Mouse (Mus musculus): ENCODE data around the gene Shisa5.

Gene Shisa5

DNA sequence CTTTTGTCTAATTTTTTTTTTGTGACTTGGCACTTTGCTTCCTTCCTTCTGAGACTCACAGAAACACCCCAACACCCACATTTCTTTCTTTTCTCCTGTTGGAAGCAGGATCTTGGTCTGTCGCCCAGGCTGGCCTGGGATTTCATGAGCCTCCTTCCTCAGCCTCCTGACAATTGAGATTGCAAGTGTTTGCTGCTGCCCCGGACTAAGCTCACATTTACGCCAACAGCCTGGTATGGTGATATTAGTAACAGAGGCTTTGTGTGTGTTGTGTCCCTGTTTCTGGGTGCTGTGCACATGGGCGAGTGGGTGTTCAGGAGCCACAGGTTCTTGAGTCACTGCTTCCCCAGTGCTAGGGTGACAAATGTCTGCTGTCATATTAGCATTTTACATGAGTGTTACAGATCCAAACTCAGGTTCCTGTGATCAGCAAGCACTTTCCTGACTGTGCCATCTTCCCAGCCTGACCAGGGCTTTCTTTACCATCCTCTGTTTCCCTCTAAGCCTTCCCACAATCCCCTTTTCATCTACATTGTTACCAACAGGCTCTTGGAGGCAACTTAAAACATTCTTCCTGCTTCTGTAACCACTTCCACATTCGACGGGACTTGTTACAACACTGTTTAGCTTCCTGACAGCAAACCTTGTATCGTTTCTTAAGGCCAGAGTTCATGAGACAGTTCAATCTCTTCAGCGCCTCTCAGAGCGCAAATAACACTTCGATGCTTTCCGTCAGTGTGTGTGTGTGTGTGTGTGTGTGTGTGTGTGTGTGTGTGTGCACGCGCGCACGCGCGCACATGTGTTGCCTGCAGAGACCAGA is 15.3 kb upstream of the Shisa5 start:
- peak; percentile 69 for DNase-seq

DNA sequence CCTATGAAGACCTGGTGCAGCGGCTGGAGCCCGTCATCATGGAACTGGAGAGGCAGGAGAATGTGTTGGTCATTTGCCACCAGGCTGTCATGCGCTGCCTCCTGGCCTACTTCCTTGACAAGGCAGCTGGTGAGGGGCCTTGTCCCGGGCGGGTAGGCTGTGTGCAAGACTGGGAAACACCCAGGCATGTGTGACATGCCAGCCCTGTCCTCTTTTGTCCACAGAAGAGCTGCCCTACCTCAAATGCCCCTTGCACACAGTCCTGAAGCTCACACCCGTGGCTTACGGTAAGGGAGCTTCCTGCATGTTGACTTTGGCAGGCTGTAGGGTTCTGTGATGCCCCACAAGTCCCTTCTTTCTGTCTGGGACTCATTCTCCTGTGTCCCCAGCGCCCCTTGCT is 10.8 kb upstream of the Shisa5 start:
- DNase-seq, result no peak

DNA sequence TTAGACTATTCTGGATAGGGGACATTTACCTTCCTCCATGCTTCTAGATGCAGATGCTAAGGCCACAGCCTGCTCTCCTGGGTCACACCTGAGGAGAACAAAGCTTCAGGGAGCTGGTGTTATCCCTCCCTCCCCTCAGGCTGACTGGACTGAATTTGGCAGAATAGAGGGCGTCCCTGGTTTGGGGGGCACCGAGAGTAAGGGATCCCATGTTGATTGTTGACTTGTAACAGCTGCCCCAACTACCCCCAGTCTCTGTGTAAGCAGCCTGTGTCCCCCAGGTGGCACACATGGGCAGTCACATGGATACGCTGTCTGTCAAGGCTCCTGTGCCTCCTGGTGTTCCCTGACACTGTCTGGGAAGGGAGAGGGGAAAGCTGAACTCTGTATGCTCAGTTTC is 9.9 kb upstream of the Shisa5 start:
- no peak for DNase-seq

DNA sequence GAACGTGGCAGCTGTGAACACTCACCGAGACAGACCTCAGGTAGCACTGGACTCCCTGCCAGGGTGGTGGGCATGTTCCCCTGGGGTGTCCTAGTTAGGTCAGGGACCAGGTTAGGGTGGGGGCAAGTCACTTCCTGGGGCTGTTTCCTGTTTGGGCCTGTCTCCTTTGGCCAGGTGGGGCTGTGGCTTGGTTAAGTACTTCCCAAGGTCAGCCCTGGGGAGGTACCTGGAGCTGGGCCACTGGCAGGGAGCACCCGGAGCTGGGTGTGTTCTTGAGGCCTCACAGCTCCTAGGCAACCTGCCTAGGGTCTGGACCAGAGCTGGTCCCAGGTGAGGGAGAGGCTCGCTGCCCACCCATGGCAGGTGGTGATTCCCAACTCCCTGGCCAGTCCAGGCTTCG is 9.4 kb upstream of the Shisa5 start:
- DNase-seq, result no peak

DNA sequence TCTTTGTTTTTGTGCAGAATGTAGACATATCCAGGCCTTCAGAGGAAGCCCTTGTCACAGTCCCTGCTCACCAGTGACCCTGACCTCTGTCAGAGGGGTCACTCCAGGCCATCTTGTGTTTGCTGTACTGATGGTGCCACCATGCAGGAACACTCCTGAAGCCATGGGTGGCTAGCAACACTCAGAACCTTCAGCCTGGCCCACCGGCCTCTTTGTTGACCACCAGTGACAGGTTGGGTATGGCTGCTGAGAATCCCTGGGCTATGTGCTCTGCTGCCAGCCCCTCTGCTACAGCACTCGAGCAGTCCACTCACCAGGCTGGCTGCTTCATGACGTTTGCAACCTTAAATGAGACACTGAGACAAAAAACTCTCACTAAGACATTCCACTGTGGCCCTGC is 8.1 kb upstream of the Shisa5 start:
- DNase-seq, result no peak

DNA sequence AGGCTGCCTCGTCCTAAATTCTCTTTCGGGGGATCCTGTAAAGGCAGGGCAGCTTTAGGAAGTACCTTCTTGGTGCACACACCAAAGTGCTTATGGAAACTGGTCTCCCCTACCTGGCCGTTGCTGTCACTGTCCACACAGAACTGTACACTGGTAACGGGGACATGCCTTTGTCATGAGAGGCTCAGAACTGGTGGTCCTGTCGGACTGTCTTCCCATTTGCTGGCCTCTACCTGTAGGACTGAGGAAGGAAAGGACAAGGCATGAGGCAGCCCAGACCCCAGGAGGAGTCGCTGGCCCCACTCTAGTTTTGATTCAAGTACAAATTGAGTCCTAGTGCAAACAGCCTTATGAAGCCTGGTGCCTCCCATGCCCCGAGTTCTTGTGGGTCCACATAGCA is 7.4 kb upstream of the Shisa5 start:
- no peak for DNase-seq

DNA sequence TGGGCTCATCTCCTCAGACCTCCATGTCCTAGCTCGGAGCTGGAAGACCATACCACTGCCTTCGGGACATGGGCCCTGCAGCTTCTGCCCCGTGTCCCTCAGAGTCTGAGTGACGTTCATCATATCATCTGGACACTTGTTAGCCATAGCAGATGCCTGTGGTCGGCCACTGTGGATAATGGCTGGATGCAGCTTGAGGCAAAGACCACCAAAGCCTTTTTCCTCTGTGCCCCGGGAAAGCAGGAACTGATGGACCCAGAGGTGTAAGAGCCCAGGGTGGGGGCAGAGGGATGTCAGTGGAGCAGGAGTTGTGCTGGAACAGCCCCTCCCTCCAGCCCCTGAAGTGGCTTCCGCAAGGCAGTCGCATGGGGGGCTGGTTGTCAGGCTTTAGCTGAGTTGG is 6.7 kb upstream of the Shisa5 start:
- DNase-seq, result no peak

DNA sequence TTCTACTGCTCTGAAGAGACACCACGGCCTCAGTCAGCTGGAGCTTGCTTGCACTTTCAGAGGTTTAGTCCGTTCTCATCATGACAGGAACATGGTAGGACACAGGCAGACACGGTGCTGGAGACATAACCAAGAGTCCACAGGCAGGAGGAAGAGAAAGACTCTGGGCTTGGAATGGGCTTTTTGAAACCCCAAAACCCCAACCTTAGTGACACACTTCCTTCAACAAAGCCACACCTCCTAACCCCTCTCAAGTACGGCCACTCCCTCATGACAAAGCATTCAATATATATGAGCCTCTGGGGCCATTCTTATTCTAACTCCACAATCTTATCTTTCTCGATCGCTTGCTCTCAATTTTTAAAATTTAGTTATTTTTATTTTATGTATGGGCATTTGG is 5.9 kb upstream of the Shisa5 start:
- DNase-seq, result no peak

DNA sequence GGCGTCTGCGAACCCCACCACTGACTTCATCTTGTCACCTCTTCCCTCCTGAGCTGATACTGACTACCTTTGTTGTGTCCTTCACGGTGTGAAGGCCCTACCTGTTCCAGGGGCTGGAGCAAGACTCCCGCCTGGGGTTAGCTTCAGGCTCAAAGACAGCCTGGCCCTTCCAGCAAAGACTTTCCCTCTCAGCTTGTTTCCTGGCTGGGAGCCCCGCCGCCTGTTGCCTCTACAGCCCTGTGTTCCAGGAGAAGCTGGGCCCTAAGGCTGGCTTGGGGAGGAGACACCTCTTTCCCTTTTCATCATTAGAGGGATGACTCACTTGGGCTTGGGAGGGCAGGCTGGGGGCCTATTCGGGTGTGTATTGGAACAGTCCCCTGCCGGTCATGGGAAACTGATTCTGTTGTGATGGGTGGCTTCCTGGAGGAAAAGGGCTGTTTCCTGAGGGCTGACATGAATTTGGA is 568 bp downstream of the Shisa5 start:
- DNase-seq, result no peak

DNA sequence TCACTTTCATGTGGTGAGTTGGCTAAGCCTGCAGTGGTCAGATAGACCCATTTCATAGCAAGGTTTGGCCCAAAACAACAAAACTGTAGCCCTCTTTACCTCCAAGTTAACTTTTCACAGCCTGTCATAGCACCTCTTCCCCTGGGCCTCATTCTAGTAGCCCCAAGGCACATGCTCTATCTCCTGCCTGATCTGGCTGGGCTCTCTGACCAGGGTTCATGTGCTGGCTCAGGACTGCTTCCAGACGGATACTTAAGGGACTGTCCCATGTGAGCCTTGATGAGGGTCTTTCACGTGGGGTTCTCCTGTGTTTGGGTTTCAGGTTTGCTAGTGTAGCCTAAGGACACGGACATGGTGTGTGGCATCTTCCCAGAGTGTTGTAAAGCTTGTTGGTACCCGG is 1.3 kb downstream of the Shisa5 start:
- DNase-seq, result no peak

DNA sequence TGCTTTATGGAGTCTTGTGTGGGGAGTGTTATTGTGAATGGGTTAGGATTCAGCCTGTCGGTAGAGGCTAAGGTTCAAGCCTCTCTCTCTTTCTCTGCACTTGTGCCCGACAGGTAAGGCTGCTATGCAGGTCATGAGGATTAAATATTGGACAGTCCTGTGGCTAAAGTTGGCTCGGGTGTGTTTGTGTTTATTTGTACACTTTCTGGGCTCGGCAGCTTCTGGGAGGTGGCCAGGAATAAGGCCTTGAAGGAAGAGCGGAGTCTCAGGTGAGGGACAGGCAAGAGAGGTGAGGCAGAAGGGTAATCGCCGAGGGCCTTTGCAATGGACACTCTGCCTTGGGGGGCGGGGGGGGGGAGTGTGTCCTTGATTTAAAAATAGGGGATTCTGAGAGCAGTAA is 1.9 kb downstream of the Shisa5 start:
- no peak for DNase-seq

DNA sequence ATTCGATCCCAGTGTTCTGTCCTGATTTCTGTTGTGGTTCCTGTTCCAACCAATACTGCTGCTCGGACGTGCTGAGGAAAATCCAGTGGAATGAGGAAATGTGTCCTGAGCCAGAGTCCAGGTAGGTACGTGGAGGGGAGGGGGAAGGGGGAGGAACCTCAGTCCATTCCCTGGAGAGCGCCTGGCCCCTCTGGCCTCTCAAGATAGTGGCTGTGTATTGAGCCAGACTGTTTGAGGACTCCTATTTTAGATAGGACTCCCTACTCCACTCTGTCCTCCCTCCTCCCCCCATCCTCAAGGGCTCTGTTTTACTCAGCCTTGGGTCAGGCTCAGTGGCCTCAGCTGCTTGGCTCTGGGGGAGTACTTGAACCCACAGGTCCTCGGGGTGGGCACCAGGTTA is 2.5 kb downstream of the Shisa5 start:
- no peak for DNase-seq

DNA sequence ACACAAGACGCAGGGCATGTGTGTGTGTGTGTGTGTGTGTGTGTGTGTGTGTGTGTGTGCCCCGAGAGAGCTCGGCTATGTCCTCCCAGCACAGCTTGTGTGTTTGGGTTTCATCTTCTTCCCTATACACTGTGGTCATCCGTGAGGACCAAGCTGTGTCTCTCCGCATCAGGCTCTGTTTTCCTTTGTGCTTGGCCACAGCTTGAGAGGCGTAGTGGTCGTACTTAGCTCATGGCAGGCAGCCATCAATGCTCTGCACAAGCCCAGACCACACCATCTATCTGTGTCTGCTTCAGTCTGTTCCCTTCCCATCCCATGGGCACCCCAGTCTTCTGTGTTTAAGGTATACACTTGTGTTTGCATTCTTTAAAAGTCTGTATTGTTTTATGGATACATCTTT is 3.0 kb downstream of the Shisa5 start:
- no peak for DNase-seq

DNA sequence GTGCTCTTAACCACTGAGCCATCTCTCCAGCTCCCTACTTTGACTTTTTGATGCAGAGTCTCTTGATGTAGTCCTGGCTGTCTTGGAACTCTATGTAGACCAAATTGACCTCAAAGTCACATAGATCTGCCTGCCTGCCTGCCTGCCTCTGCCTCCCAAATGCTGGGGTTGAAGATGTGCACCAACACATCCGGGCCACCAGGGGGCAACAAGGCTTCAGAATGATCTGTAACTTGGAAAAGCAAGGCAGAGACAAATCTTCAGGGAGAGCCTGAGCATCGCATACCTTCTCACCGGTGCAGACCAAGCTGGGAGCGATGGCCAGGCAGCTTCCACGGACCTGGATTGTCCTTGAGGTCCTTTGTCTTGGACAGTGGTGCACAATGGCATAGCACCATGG is 7.9 kb downstream of the Shisa5 start:
- DNase-seq, result no peak

DNA sequence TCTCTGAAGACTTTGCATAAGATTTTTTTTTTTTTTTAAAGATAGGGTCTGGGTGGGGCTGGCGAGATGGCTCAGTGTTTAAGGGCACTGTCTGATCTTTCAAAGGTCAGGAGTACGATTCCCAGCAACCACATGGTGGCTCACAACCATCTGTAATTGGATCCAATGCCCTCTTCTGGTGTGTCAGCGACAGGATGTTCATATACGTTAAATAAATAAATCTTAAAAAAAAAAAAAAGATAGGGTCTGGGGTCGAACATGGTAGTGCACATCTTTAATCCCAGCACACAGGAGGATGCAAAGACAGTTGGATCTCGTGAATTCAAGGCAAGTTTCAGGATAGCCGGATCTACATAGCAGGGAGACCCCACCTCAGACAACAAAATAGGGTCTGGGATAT is 11.0 kb downstream of the Shisa5 start:
- DNase-seq, result no peak

DNA sequence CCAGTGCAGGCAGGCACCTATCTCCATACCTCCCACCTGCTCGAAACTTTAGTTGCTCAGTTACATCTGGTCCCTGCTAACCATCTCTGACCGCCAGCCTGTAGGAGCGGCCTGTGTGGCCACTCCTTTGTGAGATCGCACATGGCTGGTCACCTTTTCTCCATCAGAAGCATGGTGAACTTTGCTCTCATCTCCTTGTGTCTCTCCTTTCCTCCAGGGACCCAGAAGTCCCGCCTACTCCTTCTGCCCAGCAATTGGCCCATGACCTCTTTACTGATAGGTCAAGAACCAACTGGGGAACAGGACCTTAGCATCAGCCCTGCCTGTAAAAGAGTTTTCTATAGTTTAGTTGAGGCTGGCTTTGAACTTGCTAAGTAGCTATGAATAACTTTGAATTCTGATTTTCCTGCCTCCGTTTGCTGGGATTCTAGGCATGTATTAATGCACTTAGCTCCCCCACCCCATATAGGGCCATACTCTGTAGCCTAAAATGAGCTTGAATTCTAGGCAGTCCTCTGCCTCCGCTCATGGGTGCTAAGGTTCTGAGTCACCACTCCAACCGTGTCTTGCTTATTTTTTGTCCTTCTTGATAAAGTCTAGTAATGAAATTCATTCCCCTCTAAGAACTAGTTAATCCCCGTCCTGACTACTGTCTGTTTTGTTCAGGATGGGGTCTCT is 11.8 kb downstream of the Shisa5 start:
- no peak for DNase-seq

DNA sequence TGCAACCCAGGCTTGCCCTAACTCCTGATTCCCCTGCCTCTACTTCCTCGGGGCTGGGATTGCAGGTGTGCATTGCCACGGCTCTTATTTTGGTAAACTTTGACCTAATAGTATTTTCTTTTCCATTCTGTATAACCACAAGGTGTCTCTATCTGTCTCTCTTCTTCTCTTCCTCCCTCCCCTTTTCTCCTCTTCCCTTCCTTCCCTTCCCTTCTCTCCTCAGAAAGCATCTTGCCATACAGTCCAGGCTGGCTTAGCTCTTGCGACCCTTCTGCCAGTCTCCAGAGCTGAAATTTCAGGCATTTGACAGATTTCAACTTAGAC is 12.3 kb downstream of the Shisa5 start:
- no peak for DNase-seq

DNA sequence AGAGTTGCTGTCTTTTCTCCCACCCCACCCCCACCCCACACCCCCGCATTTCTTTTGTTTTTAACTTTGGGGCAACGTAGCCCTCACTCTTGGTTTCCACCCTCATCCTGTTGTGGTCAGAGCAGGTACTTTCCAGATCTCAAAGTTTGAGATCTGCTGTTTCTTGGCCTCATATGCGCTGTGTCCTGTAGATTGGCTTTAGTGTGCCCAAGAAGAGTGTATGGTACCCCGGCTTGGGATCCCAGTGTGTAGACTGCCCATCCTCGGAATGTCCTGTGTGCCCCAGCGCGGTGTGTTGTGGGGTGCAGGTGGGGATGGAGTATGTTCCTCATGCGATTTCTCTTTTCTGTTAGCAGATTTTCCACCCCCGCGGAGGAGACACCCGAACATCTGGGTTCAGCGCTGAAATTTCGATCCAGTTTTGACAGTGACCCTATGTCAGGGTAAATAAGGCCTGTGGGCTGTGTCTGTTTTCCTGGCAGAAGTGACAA is 12.7 kb downstream of the Shisa5 start:
- no peak for DNase-seq

DNA sequence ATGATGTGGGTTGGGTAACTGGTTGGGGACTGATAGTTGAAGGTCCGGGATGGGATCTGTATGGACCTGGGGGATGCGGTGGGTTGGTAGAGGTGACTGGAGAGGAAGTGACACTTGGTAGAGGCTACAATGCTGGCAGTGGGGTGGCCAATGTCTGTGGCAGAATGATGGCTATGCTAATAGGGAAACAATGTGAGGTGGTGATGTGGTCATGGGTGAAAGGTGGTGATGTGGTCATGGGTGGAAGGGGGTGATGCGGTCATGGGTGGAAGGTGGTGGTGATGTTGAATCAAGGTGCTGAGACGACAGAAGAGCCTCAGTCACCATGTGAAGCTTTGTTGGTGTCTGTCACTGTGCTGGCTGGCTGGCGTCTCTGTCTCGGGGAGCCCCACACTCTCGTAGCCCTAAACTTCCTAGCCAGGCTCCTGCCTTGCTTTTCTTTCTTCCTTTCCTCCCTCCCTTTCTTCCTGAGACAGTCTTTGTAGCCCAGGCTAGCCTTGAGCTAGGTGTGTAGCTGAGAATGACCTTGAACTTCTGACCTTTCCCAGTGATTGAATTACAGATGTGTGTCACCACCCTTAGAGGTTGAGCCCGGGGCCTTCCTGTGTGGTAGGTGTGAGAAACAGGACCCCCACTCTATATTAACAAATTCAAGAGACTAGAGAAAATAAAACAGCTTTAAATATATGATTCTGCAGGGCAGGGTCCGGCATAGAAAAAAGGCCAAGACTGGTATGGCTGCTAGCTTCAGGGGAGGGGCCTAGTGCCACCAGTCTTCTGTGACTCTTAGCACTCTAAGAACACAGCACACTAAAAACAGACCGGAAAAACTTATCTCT is 13.5 kb downstream of the Shisa5 start:
- DNase-seq, result no peak

DNA sequence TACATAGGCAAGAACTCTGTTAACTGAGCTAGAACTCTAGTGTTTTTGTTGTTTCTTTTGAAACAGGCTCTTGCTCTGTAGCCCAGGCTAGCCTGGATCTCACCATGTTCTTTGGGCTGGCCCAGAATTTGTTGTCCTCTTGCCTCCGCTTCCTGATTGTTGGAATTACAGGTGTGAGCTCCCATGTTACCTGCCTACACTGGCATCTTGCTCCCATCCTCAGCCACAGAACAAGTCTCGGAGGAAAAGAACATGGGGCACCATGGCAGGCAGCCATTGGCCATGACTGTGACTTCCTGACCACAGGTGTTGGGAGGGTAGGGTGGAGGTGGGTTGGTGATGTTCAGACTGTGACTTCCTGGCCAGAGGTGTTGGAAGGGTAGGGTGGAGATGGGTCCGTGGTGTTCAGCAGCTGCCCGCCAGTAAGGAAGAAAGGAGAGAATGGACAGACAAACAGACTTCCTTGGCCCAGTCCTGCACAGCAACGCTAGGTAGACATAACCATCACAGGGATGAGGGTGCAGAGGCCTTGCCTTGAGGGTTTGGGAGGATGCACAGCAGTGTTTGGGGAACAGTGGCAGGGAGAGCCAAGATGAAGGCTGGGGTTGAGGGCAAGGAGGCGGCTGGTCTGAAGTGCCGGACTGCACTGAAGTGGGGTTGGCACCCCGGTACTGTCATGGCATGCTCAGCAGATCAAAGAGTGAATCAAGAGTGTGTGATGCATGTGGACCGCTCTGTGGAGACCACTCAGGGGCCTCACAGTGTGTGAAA is 14.3 kb downstream of the Shisa5 start:
- DNase-seq, result no peak

DNA sequence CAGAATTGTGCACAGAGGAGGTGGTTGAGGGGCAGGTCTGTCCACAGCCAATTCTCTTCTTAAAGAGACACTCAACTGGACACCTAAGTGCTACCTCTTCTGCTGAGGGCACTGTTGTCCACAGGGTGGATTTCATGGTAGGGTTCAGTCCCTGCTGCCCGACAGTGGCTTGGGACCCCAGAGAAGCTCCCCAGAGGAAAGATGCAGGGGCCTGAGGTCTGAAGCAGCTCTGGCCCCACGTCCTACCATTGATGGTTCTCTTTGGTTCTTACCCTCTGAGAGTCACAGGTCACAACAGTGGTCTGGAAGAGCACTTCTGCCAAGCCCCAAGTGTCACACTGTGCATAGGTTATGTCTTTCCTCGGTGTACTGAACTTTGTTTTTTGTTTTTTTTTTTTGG is 15.0 kb downstream of the Shisa5 start:
- DNase-seq, result no peak

DNA sequence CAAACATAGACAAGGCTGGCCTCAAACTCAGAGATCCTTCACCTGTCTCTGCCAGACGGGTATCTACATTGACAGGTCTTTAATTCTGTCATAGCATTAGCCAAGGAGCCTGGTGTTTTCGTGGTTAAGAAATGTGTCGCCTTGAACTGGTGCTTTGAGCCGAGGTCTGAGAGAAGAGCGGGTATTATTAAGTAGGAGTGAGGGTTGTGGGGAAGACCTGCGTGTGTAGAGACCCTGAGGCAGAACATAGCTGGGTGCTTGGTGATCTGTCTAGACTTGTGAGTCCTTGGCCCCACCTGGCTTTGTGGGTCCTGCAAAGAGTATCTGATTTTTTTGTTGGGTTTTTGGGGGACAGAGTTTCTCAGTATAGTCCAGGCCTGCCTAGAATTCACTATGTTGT is 15.5 kb downstream of the Shisa5 start:
- no peak for DNase-seq

DNA sequence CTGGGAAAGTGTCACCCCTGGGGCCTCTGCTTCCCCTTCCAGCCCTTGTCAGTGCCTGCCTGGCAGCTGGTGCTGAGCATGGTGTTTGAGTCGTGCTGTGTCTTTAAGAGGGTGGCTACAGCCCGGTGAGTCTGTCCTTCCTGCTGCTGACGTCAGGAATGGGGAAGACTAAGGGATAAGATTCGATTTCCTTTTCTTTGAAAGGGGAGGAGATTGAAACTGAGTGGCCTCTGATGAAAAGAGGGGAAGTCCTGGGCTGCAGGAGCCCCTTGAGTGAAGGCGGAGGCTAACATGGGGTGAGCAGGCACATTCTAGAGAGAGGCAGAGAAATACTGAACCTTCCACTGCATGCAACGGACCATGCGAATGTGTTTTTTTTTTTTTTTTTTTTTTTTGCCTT is 16.3 kb downstream of the Shisa5 start:
- DNase-seq, result peak; percentile 84

Measured in right cerebral cortex, adult 18-20 months (tissue).